Mouse (Mus musculus): Measurements from ENCODE around the gene Rnf220. TPM values are rescaled to one million over a fixed set of nuclear protein-coding genes. Genes with fewer than 3 reads are reported as not detected.

Rnf220 gene
- polyA plus RNA-seq, 1 experiment = 38.2 TPM

DNA sequence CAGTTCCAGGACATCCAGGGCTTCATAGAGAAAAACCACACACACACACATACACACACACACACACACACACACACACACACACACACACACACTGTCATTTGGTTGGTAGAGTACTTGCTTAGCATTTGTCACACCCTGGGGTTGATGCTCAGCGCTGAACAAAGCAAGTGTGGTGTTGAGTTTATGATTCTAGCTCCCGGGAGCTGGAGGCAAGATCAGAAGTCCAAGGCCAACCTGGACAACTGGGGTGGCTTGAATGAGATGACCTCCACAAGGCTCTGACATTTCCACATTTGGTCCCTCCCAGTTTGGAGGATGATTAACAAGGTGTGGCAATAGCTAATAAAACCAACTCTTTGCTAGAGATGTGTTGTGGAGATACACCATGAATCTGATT is 265.6 kb downstream of the Rnf220 start:
- no peak for TF ChIP-seq GATA1 (IDR thresholded peaks at IDR 0.05; ENCODE audit: borderline replicate concordance, low read length)
- no peak for TF ChIP-seq FLI1 (IDR thresholded peaks at IDR 0.05; ENCODE audit: low read length)
- no peaks in the 10 kb centered on the region for H3K36me3 ChIP-seq (replicated peaks; ENCODE audit: low read length)

DNA sequence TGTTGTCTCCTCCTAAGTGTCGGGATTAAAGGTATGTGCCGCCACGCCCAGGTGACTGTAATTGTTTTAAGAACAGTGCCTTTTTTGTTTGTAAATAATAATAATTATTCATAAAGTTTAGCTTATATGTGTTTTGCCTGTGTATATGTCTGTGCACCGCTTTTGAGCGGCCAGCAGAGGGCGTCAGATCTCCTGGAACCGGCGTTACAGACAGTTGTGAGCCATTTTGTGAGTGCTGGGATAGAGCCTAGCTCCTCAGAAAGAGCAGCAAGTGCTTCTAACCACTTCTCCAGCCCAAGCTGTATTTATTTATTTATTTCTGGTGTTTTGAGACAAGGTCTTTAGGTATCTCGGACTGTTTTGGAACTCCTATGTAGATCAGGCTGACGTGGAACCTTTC is 266.5 kb downstream of the Rnf220 start:
- Histone ChIP-seq H3K4me3 (replicated peaks) (no peak overlapping the region), H3K27me3 (replicated peaks) (peaks cover 43% of the 10 kb centered on the region), H3K36me3 (replicated peaks; ENCODE audit: low read length) (no peaks in the 10 kb centered on the region), H3K9me3 (no peaks in the 10 kb centered on the region), H3K4me1 (no peaks in the 10 kb centered on the region)
- TF ChIP-seq FLI1 (IDR thresholded peaks at IDR 0.05; ENCODE audit: low read length) (no peak), GATA1 (IDR thresholded peaks at IDR 0.05; ENCODE audit: borderline replicate concordance, low read length) (no peak)

More for the DNA sequence above, 265.6 kb downstream of the Rnf220 start:
- Histone ChIP-seq H3K4me1 (no peaks in the 10 kb centered on the region), H3K27me3 (replicated peaks) (peaks cover 46% of the 10 kb centered on the region), H3K4me3 (replicated peaks) (no peak overlapping the region), H3K9me3 (peaks cover 5% of the 10 kb centered on the region)

- Histone ChIP-seq H3K27me3 (replicated peaks) (peaks cover 42% of the 10 kb centered on the region), H3K4me1 (peaks cover 1% of the 10 kb centered on the region; the same call in 1 of the 2 replicates), H3K4me3 (replicated peaks) (no peak overlapping the region), H3K36me3 (replicated peaks; ENCODE audit: low read length) (no peaks in the 10 kb centered on the region), H3K9me3 (no peaks in the 10 kb centered on the region)
- TF ChIP-seq FLI1 (IDR thresholded peaks at IDR 0.05; ENCODE audit: low read length) (no peak), GATA1 (IDR thresholded peaks at IDR 0.05; ENCODE audit: borderline replicate concordance, low read length) (no peak)
These were observed 267.3 kb downstream of the Rnf220 start for GRCm38 (mm10) chr4:117229590-117229989.

- Histone ChIP-seq H3K4me3 (replicated peaks) (no peak overlapping the region), H3K9me3 (peaks cover 5% of the 10 kb centered on the region; the same call in 1 of the 2 replicates), H3K36me3 (replicated peaks; ENCODE audit: low read length) (no peaks in the 10 kb centered on the region), H3K4me1 (peaks cover 25% of the 10 kb centered on the region), H3K27me3 (replicated peaks) (peaks cover 23% of the 10 kb centered on the region)
- TF ChIP-seq FLI1 (IDR thresholded peaks at IDR 0.05; ENCODE audit: low read length) (no peak), GATA1 (IDR thresholded peaks at IDR 0.05; ENCODE audit: borderline replicate concordance, low read length) (no peak)
These were observed 271.6 kb downstream of the Rnf220 start for GRCm38 (mm10) chr4:117225250-117225649.

- Histone ChIP-seq H3K9me3 (peaks cover 5% of the 10 kb centered on the region; the same call in 1 of the 2 replicates), H3K36me3 (replicated peaks; ENCODE audit: low read length) (no peaks in the 10 kb centered on the region), H3K4me1 (peaks cover 32% of the 10 kb centered on the region), H3K27me3 (replicated peaks) (peaks cover 16% of the 10 kb centered on the region), H3K4me3 (replicated peaks) (no peak overlapping the region)
- TF ChIP-seq FLI1 (IDR thresholded peaks at IDR 0.05; ENCODE audit: low read length) (no peak), GATA1 (IDR thresholded peaks at IDR 0.05; ENCODE audit: borderline replicate concordance, low read length) (no peak)
These were observed 272.7 kb downstream of the Rnf220 start for GRCm38 (mm10) chr4:117224122-117224521.

- Histone ChIP-seq H3K27me3 (replicated peaks) (peaks cover 6% of the 10 kb centered on the region), H3K36me3 (replicated peaks; ENCODE audit: low read length) (no peaks in the 10 kb centered on the region), H3K4me1 (peaks cover 41% of the 10 kb centered on the region), H3K9me3 (peaks cover 5% of the 10 kb centered on the region; the same call in 1 of the 2 replicates), H3K4me3 (replicated peaks) (no peak overlapping the region)
- no peak for TF ChIP-seq GATA1 (IDR thresholded peaks at IDR 0.05; ENCODE audit: borderline replicate concordance, low read length)
- no peak for TF ChIP-seq FLI1 (IDR thresholded peaks at IDR 0.05; ENCODE audit: low read length)
These were observed 273.9 kb downstream of the Rnf220 start for GRCm38 (mm10) chr4:117223001-117223400.

- peaks cover 5% of the 10 kb centered on the region; the same call in 1 of the 2 replicates for H3K9me3 ChIP-seq
- H3K27me3 ChIP-seq (replicated peaks) = peaks cover 7% of the 10 kb centered on the region
- peaks cover 48% of the 10 kb centered on the region for H3K4me1 ChIP-seq
- no peak for TF ChIP-seq FLI1 (IDR thresholded peaks at IDR 0.05; ENCODE audit: low read length)
- TF ChIP-seq GATA1 (IDR thresholded peaks at IDR 0.05; ENCODE audit: borderline replicate concordance, low read length) = no peak
- H3K4me3 ChIP-seq (replicated peaks) = no peak overlapping the region
- no peaks in the 10 kb centered on the region for H3K36me3 ChIP-seq (replicated peaks; ENCODE audit: low read length)
These were observed 275.0 kb downstream of the Rnf220 start for GRCm38 (mm10) chr4:117221836-117222235.

Other genes with a start within 250 kb of the Rnf220 start
- gene Tmem53, start 245.1 kb downstream of the Rnf220 start, polyA plus RNA-seq (2012; ENCODE audit: insufficient read depth, low replicate concordance) = 0.53 TPM in 1 of 2 replicates, not detected in the other
- gene Armh1, start 244.9 kb downstream of the Rnf220 start, polyA plus RNA-seq (2012; ENCODE audit: insufficient read depth, low replicate concordance) = not detected in 2 replicates
- gene Eri3, start 53.3 kb upstream of the Rnf220 start, polyA plus RNA-seq (2012; ENCODE audit: insufficient read depth, low replicate concordance) = 233 and 410 TPM in 2 replicates
- gene Dmap1, start 185.2 kb upstream of the Rnf220 start, polyA plus RNA-seq (2012; ENCODE audit: insufficient read depth, low replicate concordance) = 7.7 and 22.5 TPM in 2 replicates
- gene Gm12845, start 227.4 kb upstream of the Rnf220 start, polyA plus RNA-seq (2012; ENCODE audit: insufficient read depth, low replicate concordance) = not detected in 2 replicates

All from megakaryocyte, embryonic 14.5 days (primary cell).